Mouse (Mus musculus): ENCODE data around the gene Ferd3l.

DNA sequence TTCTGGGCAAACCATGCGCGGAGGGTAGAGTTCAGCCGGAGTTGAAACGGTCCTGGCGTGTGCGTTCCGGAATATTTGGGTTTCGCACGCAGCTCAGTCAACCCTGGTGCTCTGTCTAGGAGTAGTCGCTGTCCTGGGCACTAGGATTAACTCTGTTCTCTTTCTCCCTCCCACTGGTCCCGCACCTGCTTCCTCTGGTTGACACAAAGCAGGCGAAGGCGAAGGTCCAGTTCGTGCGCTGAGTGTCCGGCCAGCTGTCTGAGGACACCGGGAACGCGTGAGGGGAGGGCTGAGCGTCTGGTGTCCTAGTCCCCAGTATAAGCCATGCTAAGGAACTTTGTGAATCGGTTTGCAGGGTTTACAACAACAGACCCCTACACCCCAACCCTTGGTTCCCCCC lies 39.3 kb downstream of the Ferd3l start:
- TF ChIP-seq POLR2A (IDR thresholded peaks at IDR 0.05; ENCODE audit: extremely low read depth, insufficient read depth, low read length), result no peak
- TF ChIP-seq CTCF (IDR thresholded peaks at IDR 0.05; ENCODE audit: extremely low read depth, insufficient read depth, low read length), result no peak
